Mouse (Mus musculus) kidney, adult 8-10 months (tissue): ENCODE measurements at regions not wholly inside any gene's neighbourhood (a gene's known extent, or its start where the extent isn't known, plus 50 kb on each side); places are given as distances from the start of the nearest gene placed in this dataset.

ENCODE experiments used
- DNase-seq, 2 experiments: peaks; one replicate each; pipeline ENCODE4 v3.0.0; 2022

DNA sequence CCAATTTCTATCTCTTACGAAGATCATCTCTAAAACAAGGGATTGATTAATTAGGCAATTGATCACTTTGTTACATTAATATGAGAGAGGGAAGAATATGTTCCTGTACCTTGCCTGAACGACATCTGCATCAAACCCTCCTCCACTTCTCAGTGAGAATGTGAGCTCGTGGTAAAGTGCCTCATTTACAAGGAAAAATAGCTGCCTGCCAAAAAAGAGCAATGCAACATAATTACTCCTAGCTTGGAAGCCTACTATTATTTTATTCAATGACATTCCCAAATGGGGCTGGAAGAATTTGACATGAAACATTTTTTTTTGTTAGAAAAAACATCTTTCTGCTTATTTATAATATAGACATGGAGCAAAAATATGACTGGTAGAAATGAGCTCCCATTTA is 138.5 kb upstream of the Negr1 start:
- DNase-seq: no peak

DNA sequence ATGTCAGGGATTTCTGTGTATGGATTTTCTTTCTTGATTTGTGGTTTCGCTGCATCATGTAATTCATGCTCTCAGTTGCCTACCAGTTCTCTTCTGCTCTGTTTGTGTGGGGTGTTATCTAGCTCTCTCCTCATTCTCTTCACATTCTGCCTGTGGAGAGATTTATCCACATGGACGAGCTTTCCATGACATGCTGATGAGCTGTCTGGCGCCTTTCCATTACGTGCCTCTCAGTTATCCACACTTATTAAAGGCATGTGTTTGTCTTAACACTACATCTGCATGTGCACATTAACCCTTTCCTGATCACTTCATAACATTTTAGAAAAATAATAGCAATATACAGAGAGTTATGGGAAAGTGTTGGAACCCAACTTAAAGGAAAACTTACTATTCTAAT is 106.6 kb upstream of the Negr1 start:
- no peak for DNase-seq

DNA sequence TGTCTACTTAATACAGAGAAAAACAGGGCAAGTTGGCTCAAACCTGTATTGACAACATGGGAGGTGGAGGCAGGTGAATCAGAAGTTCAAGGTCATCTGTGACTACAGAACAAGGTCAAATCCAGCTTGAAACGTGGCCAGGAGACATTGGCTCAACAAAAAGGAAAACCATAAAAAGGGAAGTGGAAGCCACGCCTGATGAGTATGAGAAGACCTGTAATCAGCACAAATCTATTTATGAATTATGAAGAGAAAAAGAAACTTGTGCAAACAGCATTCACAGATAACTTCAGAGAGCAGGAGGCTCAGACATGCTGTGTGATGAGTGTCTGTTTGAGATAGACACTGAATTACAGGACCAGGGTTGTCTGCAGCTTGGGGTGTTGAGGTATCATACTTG is 98.3 kb upstream of the Negr1 start:
- no peak for DNase-seq

DNA sequence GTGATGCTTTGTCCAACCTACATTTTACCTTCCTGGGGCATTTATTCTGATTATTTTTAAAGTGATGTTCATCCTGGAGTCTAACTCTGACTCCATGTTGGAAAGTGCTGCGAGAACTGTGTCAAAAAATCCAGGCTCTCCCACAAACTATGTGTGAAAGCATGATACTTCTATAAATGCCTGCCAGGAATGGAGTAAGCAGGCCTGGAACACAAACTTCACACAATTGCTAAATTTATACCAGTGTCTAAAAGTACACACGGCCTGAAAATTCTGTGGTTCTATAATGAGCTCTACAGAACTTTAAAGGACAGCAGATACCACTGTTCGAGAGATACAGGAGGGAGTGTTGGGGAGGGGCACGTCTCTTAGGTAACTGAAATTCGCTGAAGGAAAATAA is 96.0 kb upstream of the Negr1 start:
- no peak for DNase-seq

DNA sequence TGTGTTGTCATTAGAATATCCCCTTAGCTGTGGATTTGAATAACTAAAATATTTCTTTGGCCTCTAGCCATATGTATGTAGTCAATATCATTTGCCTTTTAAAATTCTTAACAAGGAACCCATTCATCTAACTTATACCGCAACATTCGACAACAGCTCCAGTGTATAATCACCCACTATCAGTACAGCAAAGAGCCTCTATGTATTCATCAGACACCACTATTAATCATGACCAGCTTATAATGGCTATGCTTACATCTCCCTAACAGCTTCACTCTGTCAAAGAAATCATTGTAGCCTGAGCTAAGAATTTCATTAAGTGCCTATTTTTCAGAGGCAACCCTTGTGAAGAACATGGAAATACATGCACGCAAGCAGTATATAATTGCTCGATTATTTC is 88.9 kb upstream of the Negr1 start:
- no peak for DNase-seq
